Mouse (Mus musculus): ENCODE data around the gene Itga3.
A peak's percentile ranks its signal among the peaks of the same experiment; 100 is the strongest.

The Itga3 gene

DNA sequence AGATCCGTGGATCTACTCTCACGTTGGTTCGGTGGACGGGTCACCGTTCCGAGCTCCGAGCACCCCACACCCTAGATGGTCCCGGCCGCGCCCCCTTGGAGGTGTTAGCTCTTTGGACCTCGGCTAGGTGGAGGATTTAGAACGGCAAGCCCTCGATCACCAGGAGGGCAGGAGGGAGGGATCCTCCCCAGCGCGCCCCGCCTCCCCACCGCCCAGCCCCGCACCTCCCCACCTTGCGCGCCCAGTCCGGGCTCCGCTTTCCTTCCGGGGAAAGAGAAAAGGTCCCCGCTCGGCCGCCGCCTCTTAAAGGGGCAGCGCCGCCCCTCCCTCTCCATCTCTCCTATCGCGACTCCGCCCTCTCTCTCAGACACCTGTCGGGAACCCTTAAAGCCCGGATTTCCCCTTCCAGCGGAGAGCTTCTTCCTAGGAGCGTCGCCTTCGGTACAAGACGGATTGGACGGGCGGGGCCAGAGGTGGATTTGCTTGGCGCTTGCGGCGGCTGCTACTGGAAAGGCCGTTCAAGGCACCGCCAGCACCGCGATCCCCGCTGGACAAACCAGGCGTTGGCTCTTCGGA, at the start of gene Itga3:
Gene Itga3 (minus strand): TSS at position 266 of the 576 bp plus-strand sequence.
- peak; percentile 70 to 71 for DNase-seq (ENCODE audit: low spot score in 2 of 2)

DNA sequence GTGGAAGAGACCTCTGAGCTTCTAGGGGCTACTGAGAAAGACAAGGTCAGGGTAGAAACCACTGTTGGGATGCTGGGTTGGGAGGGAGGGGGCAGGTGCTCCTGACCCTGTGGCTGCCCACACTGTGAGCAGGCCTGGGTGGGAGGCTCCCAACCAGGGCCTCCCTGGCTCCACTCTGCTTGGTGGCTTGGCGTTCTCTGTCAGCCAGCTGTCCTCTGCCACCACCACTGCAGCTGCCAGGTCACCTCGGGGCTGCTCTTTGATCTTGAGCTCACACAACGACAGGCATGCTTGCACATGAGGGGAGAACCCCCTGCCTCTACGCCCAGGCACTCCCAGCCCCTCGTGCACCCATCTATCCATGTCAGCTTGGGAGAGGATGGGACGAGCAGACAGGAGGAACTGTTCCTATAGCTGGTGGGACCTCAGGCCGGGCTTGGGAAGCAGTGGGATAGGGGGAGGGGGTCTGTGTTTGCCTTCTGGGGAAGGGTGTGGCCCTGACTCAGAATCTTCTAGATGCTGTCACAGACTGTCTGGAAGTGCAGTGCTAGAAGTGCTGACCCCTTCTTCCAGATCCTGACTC, 48.9 kb upstream of the Itga3 start:
- DNase-seq (ENCODE audit: low spot score in 2 of 2) = no peak

DNA sequence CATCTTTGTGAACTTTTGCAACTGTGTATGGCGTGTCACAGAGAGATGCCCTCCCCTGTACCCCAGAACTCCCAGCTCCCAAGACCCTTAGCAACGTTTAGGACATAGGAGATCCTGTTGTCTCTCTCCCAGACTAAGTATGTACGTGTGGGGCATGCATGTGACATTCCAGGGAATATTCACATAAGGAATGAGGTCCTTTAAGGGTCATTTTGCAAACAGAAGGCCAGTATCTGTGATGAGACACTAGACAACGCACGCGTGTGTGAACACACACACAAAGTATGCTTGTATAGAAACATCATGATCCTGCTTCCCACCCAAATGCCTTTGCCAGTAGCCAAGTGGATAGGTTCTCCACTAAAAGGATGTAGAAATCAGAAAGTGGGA, 45.5 kb upstream of the Itga3 start:
- DNase-seq (ENCODE audit: low spot score in 2 of 2) = no peak

DNA sequence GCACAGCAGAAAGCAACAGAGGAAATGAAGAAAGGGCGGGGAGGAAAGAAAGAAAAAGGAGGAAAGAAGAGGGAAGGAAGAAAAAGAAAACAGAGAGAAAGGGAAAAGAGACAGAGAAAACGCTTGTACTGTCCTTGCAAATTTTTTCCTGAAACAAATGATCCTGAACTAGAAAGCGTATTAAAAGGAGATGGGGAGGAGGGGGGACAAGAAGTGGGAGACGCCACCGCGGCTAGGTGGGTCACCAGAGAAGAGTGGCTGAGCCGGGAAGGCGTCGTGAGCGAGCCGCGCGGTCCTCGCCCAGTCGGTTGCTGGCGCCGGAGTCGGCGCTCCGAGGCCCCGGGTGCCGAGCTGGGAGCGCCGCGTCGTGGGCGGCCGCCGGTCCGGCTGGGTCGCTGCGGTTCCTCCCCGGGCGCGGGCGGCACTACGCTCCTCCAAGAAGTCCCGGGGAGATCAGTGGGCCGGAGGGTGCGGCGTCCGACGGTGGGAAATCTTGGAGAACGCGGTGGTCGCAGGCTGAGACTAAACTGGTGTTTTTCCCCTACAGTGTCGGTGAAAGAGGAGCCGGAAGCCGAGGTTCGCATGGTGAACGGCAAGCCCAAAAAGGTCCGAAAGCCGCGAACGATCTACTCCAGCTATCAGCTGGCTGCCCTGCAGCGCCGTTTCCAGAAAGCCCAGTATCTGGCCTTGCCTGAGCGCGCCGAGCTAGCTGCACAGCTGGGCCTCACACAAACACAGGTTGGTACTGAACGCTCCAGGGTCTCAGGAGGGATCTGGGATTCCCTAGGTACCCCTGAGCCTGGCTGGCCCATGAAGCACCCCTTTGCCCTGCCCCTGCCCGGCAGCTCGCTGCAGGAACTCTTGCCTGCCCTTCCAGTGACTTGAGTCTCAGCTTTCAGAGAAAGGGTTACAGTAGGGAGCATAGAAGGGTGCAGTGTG, 44.8 kb upstream of the Itga3 start:
- DNase-seq (ENCODE audit: low spot score in 2 of 2) = no peak

DNA sequence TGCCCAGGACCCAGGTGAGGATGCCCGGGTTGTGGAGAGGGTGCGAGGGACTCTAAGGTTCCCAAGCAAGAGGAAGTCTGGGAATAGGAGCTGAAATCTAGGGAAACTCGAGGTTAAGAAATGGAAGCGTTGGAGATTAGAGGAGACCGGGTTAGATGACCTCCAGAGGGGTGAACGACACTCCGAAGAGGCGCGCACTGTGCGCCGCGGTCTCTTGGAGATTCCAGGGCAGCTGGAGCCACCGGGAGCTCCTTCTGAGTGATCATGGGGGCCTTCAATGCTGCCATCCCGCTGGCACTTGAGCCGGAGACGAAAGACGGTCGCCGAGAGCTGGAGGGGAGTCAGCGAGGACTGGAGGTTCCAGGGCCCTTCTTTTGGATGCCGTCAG, 44.0 kb upstream of the Itga3 start:
- DNase-seq (ENCODE audit: low spot score in 2 of 2) = no peak

DNA sequence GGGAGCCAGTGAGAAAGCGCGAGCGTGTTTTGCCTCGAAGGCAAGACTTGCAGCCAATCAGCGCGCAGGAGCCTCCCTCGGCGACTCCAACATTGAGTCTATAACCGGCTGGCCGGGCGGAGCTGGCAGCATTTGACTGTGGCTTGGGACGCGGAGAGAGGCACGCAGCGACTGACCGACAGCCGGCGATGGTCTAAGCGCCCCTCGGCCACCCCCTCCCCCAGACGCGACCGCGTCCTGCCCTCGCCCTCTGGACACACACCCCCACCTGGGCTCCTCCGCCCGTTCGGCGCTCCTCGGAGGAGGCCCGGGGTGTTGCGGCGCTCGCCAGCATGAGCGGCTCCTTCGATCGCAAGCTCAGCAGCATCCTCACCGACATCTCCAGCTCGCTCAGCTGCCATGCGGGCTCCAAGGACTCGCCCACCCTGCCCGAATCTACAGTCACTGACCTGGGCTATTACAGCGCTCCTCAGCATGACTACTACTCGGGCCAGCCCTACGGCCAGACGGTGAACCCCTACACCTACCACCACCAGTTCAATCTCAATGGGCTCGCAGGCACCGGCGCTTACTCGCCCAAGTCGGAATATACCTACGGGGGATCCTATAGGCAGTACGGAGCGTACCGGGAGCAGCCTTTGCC, 43.5 kb upstream of the Itga3 start, which contains the start of gene Dlx3:
Gene Dlx3 (plus strand): TSS at position 130 of the 643 bp plus-strand sequence.
- peak in 1 of 2 experiments; percentile 30 for DNase-seq (ENCODE audit: low spot score in 2 of 2)

DNA sequence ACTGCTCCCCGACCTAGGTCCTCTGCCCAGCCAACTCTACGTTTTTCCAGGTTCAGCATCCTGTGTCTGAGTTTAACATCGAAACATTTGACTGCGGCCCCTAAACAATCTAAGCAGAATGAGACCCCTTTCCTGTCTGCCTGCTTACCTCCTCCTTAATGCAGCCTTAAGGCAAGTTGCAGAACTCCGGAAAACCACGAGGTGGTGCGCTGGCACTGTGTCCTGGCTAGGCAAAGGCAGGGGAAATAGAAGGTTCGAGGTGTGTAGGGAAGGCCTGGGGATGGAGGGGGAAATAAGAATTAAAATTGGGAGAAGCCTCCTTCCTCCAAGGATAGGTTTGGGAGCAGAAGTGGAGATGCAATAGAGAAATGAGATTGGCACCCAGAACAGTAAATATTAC, 41.9 kb upstream of the Itga3 start:
- DNase-seq (ENCODE audit: low spot score in 2 of 2) = peak; percentile 59 to 85

DNA sequence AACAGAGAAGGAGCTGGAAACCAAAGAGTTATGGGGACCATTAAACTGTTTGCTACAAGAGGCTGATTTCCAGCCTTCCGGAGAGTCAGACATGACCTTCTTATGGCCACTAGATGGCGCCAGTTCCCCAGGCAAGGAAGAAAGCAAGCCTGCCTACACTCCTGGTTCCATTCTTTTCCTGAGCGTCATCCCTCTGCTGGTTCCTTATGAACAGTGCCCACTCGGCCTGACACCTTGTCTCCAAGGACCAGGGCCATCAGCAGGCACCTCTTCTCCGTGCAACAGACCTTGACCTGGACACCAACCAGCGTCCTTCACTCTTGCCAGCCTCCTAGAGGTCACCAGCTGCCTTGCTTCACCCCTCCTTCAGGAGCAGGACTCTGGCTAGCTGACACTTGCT, 40.4 kb upstream of the Itga3 start:
- DNase-seq (ENCODE audit: low spot score in 2 of 2) = peak in 1 of 2 experiments; percentile 48

DNA sequence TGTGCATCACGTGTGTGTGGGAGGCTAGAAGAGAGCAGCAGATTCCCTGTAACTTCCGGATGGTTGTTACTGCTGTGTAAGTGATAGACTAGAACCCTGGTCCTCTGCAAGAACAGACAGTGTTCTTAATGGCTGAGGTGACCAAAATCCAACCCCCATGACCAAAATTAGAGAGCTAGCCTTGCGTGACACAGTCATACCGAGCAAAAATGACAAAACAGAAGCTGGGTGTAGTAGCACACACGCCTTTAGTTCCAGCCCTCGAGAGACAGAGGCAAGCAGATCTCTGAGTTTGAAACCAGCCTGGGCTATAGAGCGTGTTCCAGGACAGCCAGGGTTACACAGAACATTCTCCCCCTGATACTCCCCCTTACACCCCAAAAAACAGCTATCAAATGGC, 33.5 kb upstream of the Itga3 start:
- no peak for DNase-seq (ENCODE audit: low spot score in 2 of 2)

DNA sequence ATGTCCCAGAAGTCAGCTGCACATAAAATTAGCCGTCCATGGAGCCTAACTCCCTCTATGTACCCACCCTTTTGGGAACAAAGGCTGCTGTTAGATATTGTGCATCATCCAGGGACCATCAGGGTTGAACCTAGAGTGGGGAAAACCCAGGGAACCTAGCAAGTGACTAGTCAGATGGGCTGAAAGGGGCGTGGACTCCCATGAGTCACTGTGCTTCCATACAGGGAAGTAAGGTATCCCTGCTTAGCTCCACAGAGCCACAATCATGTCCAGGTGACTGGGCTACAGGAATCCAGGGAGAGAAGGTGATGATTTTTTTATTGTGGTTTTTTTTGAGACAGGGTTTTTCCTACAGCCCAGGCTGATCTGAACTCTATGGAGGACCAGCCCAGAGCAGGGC, 32.4 kb upstream of the Itga3 start:
- DNase-seq (ENCODE audit: low spot score in 2 of 2) = no peak

DNA sequence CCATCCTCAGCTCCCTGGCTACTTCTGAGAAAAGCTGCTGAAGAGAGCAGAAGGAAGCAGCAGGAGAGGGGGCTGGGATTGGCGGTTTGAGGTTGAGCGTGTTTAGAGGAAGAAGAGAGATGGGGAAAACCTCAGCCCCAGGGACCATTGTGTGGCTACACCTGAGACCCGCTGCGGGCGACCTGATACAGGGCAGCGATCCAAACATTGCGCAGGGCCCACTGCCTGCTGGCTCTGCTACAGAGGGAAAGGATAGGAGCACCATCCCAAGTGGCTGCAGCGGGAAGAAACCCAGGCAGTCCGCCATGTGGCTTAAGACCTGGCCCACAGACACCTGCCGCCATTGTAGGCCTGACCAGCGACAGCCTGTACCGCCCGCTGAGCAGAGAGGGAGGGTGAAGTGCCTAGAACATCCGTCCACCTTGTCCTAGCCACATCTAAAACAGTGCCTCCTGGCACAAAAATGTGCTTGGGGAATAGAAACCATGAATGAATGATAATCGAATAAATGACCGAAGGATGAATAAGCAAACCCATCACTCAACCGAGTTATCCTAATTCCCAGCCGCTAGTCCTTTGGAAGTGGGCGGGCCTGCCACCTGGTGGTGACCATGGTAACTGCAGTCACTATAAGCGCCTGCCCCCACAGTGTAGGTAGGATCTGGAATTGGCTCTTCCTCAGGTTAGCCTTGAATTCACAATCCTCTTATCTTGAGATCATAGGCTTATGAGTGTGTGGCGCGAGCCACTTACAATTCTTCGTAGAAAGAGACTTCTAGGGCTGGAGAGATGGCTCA, 30.0 kb upstream of the Itga3 start:
- DNase-seq (ENCODE audit: low spot score in 2 of 2) = peak; percentile 69 to 85

DNA sequence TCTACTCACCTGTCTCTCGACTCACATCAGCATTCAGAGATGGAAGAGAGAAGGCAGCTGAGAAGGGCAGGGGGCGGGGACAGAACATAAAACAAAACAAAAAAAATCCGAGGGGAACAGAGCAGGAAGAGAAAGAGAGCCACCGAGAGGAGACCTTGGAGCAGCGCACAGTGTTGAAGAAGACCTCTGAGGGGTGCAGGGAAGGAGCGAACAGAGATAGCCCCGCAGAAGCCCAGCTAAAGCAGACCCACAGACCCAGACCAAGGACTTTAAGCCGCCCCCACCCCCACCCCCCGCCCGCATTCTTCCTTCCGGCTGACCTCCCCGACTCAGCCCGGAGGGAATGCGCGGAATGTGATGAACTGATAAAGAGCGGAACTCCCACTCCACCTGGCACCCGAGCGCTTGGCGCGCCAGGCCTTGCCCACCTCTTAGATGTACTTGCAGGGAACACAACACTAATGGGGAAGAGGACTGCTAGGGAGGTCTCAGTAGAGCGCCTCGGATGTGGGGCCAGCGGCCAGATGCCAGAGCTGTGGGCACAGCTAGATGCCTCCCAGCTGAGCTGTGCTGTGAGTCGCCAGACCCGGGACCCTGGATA, 28.8 kb upstream of the Itga3 start:
- DNase-seq (ENCODE audit: low spot score in 2 of 2) = peak in 1 of 2 experiments; percentile 60

DNA sequence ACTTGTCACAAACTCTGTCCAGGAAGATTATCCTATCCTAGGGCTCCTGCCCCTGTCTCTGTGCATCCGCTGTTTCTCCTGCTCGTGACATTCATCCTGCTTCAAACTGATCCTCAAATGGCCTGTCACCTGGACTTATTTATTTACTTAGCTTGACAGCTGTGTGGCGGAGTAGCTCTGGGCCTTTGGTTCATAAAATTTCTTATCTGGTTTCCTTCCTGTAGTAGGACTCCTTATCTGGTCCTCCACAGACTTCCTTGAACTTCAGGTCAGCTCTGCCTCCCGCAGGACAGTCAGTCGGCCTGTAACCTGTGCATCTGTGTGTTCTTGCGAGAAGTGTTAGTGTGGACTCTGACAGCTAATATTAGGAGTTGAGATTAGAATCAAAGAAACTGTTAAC, 27.7 kb upstream of the Itga3 start:
- no peak for DNase-seq (ENCODE audit: low spot score in 2 of 2)

DNA sequence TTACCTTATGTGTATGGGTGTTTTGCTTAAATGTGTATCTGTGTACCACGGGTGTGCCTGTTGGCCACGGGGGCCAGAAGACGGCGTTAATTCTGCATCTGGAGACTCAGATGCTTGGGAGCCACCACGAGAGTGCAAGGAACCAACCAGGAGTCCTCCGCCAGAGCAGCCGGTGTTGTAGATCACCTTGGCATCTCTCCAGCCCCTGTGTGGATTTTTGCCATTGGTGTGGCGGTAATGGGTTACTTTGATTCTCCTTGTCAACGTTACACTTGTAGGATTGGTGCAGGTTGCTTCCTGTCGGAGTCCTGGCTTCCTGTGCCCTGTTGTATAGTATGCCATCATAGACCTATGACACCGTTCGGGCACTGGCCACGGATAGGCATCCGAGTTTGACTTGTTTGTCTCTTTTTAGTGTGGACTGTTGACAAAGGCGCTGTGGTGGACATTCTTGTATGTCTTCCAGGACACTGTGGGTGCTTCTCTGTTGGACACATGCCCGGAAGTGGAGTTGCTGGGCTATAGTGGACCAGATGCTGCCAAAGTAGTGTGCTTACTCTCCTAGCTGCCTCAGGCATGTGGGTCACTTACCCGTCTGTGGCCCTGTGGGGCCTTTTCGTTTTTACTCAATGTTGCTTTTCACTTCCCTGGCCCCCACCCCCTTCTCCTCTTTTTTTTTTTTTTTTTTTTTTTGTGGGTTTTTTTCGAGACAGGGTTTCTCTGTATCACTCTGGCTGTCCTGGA, 25.7 kb upstream of the Itga3 start:
- DNase-seq (ENCODE audit: low spot score in 2 of 2) = no peak

DNA sequence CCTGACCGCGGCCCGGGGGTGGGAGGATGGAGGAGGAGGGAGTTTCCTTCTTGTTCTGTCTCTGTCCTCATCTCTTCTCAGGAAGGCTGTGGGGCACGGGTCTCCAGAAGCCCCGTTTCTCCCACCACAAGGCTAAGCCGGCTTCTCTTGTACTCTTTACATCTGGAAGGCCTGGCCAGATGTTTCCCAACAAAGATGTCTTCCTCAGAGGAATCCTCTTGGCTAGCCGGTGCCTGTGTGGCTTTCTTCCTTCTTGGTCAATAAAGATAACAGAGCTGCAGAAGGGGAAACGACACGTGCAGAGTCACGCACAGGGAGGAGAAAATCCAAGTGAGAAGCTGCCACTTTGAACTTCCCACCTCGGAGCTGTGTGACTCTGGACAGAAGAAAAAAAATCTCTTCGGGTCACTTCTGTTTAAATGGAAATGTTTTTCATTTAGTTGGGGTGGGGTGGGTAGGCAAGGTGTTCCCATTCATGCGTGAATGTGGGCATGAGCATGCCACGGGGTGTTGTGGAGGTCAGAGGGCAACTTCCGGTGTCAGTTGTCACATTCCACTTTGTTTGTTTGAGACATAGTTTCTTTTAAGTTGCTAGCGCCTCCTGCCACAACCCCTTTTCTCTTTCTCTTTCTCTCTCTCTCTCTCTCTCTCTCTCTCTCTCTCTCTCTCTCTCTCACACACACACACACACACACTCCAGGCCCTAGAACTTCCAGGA, 24.6 kb upstream of the Itga3 start:
- DNase-seq (ENCODE audit: low spot score in 2 of 2) = no peak

DNA sequence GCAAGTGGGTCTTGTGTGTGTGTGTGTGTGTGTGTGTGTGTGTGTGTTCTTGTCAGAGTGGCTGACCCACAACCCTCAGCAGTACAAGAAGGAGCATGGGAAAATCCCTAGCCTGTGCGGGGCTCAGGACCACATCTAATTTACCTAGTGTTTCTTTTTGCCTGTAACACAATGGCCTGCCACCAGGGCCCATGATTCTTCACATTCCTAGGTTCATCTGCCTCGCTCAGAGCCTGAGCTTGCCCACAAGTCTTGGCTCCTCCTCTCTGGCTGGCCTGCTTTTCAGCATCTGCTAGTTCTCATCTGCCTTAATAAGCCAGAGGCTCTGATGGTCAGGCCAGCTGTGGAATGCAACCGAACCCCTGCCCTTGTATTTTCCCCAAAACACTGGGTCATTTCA, 23.8 kb upstream of the Itga3 start:
- no peak for DNase-seq (ENCODE audit: low spot score in 2 of 2)

DNA sequence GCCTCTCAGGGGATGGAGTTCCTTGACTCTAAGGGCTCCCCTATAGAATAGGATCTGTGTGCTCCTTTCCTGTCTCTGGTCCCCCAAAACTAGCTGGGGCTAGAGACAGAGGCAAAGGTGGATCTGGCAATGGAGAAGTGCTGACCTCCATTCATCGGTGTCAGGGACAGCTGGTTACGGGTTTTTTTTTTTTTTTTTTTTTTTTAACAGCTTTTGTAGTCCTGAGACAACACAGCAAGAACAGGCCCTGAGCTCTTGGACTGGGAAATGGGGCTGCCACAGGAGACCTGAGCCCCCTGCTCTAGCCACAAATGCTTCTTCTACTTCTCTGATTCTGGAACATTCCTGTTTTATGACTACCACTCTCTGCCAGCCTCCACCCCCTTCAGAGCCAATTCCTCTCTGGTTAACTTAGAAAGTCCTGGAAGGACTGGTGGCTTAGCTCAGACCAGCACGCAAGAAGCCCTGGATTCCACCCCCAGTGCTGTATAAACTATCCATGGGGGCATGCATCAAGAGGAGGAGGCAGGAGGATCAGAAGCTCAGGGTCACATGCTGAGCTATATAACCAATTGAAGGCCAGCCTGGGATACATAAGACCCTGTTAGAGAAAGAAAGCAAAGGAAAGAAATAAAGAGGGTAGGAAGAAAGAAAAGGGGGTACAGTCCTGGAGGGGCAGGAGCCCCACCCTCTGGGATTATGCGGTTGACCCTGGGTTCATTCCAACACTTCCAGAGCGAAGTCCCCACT, 21.9 kb upstream of the Itga3 start:
- DNase-seq (ENCODE audit: low spot score in 2 of 2) = no peak

DNA sequence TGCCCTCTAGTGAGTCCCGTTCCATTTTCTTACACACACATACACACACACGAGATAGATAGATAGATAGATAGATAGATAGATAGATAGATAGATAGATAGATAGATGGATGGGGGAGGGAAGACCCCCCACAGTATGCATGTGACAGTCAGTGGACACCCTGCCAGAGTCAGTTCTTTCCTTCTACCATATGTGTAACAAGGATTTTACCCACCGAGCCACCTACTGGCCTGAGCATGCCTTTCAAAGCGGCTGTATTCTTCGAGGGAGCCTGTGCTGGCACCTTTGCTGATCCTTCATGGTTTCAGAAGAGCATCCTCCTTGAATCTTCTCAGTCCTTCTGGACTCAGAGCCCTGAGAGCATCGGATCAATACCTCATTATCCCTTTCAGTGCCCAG, 21.3 kb upstream of the Itga3 start:
- DNase-seq (ENCODE audit: low spot score in 2 of 2) = no peak

Data from urinary bladder, postnatal 4 days (tissue).